Mouse (Mus musculus): ENCODE results near the gene Zbtb43.

DNA sequence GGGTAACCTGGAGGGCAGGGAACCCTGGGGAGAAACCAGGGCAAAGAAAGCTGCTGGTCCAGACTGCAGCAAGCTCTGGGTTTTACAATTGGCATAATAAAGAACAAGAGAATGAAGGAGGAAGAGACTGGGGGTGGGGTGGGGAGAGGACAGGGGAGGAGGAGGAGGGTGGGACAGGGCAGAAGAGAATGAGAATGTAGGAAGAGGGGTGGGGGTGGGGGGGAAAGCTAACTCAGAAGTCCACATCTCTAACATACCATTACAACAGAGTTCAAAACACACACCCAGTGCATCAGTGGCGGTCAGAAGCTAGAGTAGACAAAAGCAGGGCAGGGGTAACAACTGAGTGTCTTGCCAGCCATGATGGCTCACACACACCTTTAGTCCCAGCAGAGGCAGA, 7.3 kb downstream of the Zbtb43 start:
- TF ChIP-seq CTCF (IDR thresholded peaks at IDR 0.05; ENCODE audit: borderline replicate concordance, control insufficient read depth, extremely low read depth, insufficient read depth, low read length, poor library complexity): no peak
- TF ChIP-seq POLR2A (IDR thresholded peaks at IDR 0.05; ENCODE audit: control insufficient read depth, extremely low read depth, insufficient read depth, low read length, poor library complexity): no peak

Data from thymus, adult 2 months (tissue).